Mouse (Mus musculus) thymus, adult 2 months (tissue): ENCODE results near the gene 9530003J23Rik.

Source experiments
- CTCF ChIP-seq: fragments of 200-500 bp; IDR thresholded peaks from 2 replicates; pipeline ENCODE4 v1.5.1; 2012; ENCODE audit warnings: mild to moderate bottlenecking, control low read depth, low read length, moderate library complexity, borderline replicate concordance; ENCODE audit not compliant: control insufficient read depth, poor library complexity, insufficient read depth; ENCODE audit errors: extremely low read depth
- POLR2A ChIP-seq: fragments of 200-500 bp; IDR thresholded peaks from 2 replicates; pipeline ENCODE4 v1.6.1; 2012; ENCODE audit warnings: mild to moderate bottlenecking, low read length, control low read depth, moderate library complexity; ENCODE audit not compliant: control insufficient read depth, poor library complexity, insufficient read depth; ENCODE audit errors: extremely low read depth

DNA sequence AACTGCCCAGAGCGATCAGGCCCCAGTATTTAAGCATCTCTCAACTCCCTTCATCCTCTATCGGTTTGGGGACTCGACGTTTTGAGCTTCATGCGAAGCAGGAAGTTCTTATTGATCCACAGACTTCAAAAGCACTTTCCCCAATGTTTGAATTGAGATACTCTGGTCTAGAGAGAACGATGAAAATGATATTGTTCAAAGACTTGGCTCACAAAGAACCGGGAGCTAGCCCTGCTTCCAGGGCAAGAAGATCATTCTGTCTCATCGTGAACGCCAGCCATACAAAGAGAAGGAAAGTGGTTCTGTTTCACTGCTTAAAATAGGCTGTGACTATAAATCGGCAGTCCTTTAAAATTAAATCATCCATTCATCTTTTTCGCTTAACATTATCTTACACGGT lies at the start of gene 9530003J23Rik:
- no peak for TF ChIP-seq CTCF
- TF ChIP-seq POLR2A: no peak
